Mouse (Mus musculus) heart, adult 2 months (tissue): ENCODE data around the gene Wdr5. TPM values are rescaled to one million over a fixed set of nuclear protein-coding genes. Genes with fewer than 3 reads are reported as not detected.

Experiments used
- DNase-seq, 2 experiments: peaks; one replicate each; pipeline ENCODE4 v3.0.0; 2021
- H3K27ac ChIP-seq: fragments of 200-600 bp; 2 replicates; pipeline ENCODE4 v1.8.1; 2022
- H3K27me3 ChIP-seq: fragments of 200-500 bp; 2 replicates; pipeline ENCODE4 v1.6.1; 2012; ENCODE audit warnings: mild to moderate bottlenecking, low read length, inconsistent platforms, mixed read lengths; ENCODE audit not compliant: control insufficient read depth, insufficient read depth
- H3K36me3 ChIP-seq: fragments of 200-500 bp; 2 replicates; pipeline ENCODE4 v1.6.1; 2012; ENCODE audit warnings: low read length, inconsistent platforms; ENCODE audit not compliant: control insufficient read depth, insufficient read depth
- H3K4me1 ChIP-seq: fragments of 200-500 bp; 2 replicates; pipeline ENCODE4 v1.6.1; 2011; ENCODE audit warnings: low read length; ENCODE audit not compliant: control insufficient read depth, insufficient read depth
- H3K4me3 ChIP-seq: fragments of 200-600 bp; 2 replicates; pipeline ENCODE4 v1.8.1; 2022
- H3K79me2 ChIP-seq: fragments of 200-500 bp; replicated peaks from 2 replicates; pipeline ENCODE4 v1.6.1; 2012; ENCODE audit warnings: mild to moderate bottlenecking, inconsistent platforms, low read length, moderate library complexity, mixed read lengths; ENCODE audit not compliant: control insufficient read depth, insufficient read depth
- H3K9ac ChIP-seq: fragments of 200-500 bp; 2 replicates; pipeline ENCODE4 v1.6.1; 2012; ENCODE audit warnings: low read depth, mild to moderate bottlenecking, control low read depth, inconsistent platforms, low read length, mixed read lengths
- CTCF ChIP-seq: fragments of 200-600 bp; IDR thresholded peaks from 2 replicates; pipeline ENCODE4 v1.8.1; 2022; ENCODE audit warnings: antibody characterized with exemption, mild to moderate bottlenecking, moderate library complexity
- EP300 ChIP-seq: fragments of 200-500 bp; IDR thresholded peaks from 2 replicates; pipeline ENCODE4 v1.6.1; 2011; ENCODE audit warnings: low read depth, low read length, control low read depth; ENCODE audit not compliant: insufficient read depth
- POLR2A ChIP-seq: fragments of 200-500 bp; IDR thresholded peaks from 2 replicates; pipeline ENCODE4 v1.6.1; 2011; ENCODE audit warnings: mild to moderate bottlenecking, low read depth, low read length, control low read depth; ENCODE audit not compliant: insufficient read depth
- WGBS: fragments of 180-500 bp; shearing (Covaris S2); methylation state at CpG from one replicate; pipeline ENCODE4 v1.1.7; 2018; 5-methylcytosine and 5-hydroxymethylcytosine counted together
- intact Hi-C: fragments of 180-260 bp; cut with DNase I; formaldehyde crosslinking; loops from one replicate; pipeline ENCODE4 v1.15.1; 2025
- polyA plus RNA-seq: library from polyadenylated mRNA; depleted of rRNA; stranded (reverse); fragments of >200 nt; gene quantifications from 2 replicates; pipeline ENCODE4 v1.2.3, GENCODE M21; 2012
- total RNA-seq, 2 experiments: library from RNA; stranded (reverse); gene quantifications; 2 replicates each; pipeline ENCODE4 v1.2.3; 2021

Wdr5 gene
- total and polyA plus RNA-seq, 3 experiments = 18.6 to 24.8 (median 24.0) TPM

- Histone ChIP-seq H3K4me3 (no peak overlapping the region), H3K9ac (no peak overlapping the region), H3K4me1 (no peaks in the 10 kb centered on the region), H3K27me3 (no peaks in the 10 kb centered on the region), H3K36me3 (no peaks in the 10 kb centered on the region), H3K27ac (no peak overlapping the region), H3K79me2 (no peaks in the 10 kb centered on the region)
- 56% methylated on average over 1 of the region's 1 CpGs for WGBS
- DNase-seq = no peak
- TF ChIP-seq EP300 = no peak
- no peak for TF ChIP-seq CTCF
- no peak for TF ChIP-seq POLR2A
- intact Hi-C loops = no loop called here
Observed at GRCm38 (mm10) chr2:27547326-27547725, 32.4 kb downstream of the Wdr5 start.

GRCm38 (mm10) chr2:27547986-27548385, 33.0 kb downstream of the Wdr5 start:
- Histone ChIP-seq H3K9ac (no peak overlapping the region), H3K27ac (no peak overlapping the region), H3K27me3 (no peaks in the 10 kb centered on the region), H3K79me2 (no peaks in the 10 kb centered on the region), H3K4me1 (peaks cover 1% of the 10 kb centered on the region; the same call in 1 of the 2 replicates), H3K36me3 (no peaks in the 10 kb centered on the region), H3K4me3 (no peak overlapping the region)
- 88% methylated on average over 2 of the region's 2 CpGs for whole genome bisulfite sequencing
- intact Hi-C loops = no loop called here
- DNase-seq = no peak
- TF ChIP-seq POLR2A (no peak), CTCF (no peak), EP300 (no peak)

DNA sequence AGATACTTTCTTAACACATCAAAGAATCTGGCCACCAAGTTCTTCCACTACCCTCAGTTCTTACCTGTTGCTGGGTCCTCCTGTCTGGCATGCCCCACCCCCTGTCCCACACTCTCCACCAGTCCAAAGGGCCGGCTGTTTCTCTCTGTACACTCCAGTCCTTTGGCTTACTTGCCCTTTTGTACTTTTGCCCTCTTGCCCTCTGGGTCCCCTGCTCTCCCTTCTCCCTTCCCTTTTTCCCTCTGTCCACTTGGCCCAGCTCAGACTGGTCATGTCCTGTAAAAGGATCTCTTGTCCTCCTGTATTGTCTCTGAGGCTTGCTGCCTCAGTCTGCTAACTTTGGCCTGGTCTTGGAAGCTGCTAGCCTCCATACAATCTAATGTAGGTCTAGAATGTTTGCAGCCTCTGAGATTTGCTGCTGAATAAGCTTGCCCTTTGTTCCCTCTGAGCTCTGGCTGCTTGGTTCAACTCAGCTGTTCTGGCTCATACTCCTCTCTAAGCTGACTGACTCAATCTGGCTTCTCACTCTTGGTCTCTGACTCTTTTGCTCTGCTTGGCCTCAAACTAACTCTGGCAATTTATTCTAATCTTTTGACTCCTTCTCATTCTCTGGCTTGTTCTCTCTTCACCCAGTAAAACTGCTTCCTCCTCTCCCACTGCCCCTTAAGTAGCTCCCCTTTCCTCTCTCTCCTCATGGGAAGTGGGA, 33.9 kb downstream of the Wdr5 start:
- Histone ChIP-seq H3K4me3 (no peak overlapping the region), H3K4me1 (peaks cover 1% of the 10 kb centered on the region; the same call in 1 of the 2 replicates), H3K27me3 (no peaks in the 10 kb centered on the region), H3K9ac (no peak overlapping the region), H3K27ac (no peak overlapping the region), H3K79me2 (no peaks in the 10 kb centered on the region), H3K36me3 (no peaks in the 10 kb centered on the region)
- no peak for DNase-seq
- intact Hi-C loops = no loop called here
- TF ChIP-seq EP300 = no peak
- no peak for TF ChIP-seq CTCF
- no peak for TF ChIP-seq POLR2A
- WGBS = 85% methylated on average over 1 of the region's 1 CpGs

- Histone ChIP-seq H3K27ac (no peak overlapping the region), H3K9ac (no peak overlapping the region), H3K4me3 (no peak overlapping the region), H3K4me1 (peaks cover 7% of the 10 kb centered on the region), H3K79me2 (no peaks in the 10 kb centered on the region), H3K36me3 (no peaks in the 10 kb centered on the region), H3K27me3 (no peaks in the 10 kb centered on the region)
- intact Hi-C loops = loop anchor here (1.0 to 5.0 kb wide), 5 partner anchors 125 to 420 kb away; partner anchors contain the start of genes Col5a1 and Rxra
- TF ChIP-seq CTCF (peak; percentile 96), EP300 (peak; percentile 96), POLR2A (no peak)
- peak; percentile 68 to 84 for DNase-seq
- 13% methylated on average over 7 of the region's 7 CpGs for WGBS
Observed at GRCm38 (mm10) chr2:27552620-27553287, 37.8 kb downstream of the Wdr5 start.

GRCm38 (mm10) chr2:27554308-27554707, 39.4 kb downstream of the Wdr5 start:
- WGBS = 36% methylated on average over 9 of the region's 9 CpGs
- Histone ChIP-seq H3K9ac (no peak overlapping the region), H3K27ac (peak overlapping the region; percentile 53), H3K27me3 (no peaks in the 10 kb centered on the region), H3K79me2 (no peaks in the 10 kb centered on the region), H3K4me3 (no peak overlapping the region), H3K4me1 (peaks cover 7% of the 10 kb centered on the region), H3K36me3 (no peaks in the 10 kb centered on the region)
- peak; percentile 52 to 58 for DNase-seq
- no peak for TF ChIP-seq POLR2A
- TF ChIP-seq CTCF = no peak
- TF ChIP-seq EP300 = no peak
- intact Hi-C loops = loop anchor here (5.0 kb wide), 4 partner anchors 123 to 418 kb away; partner anchors contain the start of genes Col5a1 and Rxra

DNA sequence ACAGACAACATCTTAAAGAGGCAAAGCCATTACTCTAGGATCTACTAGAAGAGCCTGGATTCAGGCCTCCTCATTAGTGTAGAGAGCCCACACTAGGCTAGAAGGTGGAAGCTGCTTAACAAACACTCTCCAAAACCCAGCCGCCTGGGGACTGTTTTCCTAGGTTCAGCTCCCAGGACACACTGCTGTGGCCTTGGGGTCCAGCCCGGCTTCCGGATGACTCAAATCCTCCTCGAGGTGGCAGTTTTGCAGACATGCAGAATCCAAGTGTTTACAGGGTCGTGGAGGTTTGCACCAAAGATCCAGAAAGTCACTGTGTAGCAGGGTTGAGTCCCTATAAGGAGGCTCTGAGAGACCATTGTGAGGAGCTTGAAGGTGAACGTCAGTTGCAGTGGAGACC, 42.0 kb downstream of the Wdr5 start:
- intact Hi-C loops = no loop called here
- no peak overlapping the region for H3K9ac ChIP-seq
- TF ChIP-seq POLR2A = no peak
- TF ChIP-seq EP300 = no peak
- no peak for TF ChIP-seq CTCF
- H3K79me2 ChIP-seq = no peaks in the 10 kb centered on the region
- WGBS = 82% methylated on average over 6 of the region's 6 CpGs
- peaks cover 7% of the 10 kb centered on the region for H3K4me1 ChIP-seq
- H3K4me3 ChIP-seq = no peak overlapping the region
- no peak for DNase-seq
- H3K27me3 ChIP-seq = no peaks in the 10 kb centered on the region
- H3K27ac ChIP-seq = no peak overlapping the region
- H3K36me3 ChIP-seq = no peaks in the 10 kb centered on the region
